Mouse (Mus musculus) kidney, adult 2 months (tissue): ENCODE data around the gene Wdr45.

Experiments used
- CTCF ChIP-seq: fragments of 200-500 bp; conservative IDR thresholded peaks from 2 replicates; pipeline ENCODE4 v1.5.1; 2011; ENCODE audit warnings: low read depth, mild to moderate bottlenecking, control low read depth, low read length, moderate library complexity, mixed read lengths; ENCODE audit not compliant: insufficient read depth, insufficient read length
- POLR2A ChIP-seq: fragments of 200-500 bp; IDR thresholded peaks from one replicate; pipeline ENCODE4 v1.6.1; 2011; ENCODE audit warnings: low read depth, low read length, control low read depth

DNA sequence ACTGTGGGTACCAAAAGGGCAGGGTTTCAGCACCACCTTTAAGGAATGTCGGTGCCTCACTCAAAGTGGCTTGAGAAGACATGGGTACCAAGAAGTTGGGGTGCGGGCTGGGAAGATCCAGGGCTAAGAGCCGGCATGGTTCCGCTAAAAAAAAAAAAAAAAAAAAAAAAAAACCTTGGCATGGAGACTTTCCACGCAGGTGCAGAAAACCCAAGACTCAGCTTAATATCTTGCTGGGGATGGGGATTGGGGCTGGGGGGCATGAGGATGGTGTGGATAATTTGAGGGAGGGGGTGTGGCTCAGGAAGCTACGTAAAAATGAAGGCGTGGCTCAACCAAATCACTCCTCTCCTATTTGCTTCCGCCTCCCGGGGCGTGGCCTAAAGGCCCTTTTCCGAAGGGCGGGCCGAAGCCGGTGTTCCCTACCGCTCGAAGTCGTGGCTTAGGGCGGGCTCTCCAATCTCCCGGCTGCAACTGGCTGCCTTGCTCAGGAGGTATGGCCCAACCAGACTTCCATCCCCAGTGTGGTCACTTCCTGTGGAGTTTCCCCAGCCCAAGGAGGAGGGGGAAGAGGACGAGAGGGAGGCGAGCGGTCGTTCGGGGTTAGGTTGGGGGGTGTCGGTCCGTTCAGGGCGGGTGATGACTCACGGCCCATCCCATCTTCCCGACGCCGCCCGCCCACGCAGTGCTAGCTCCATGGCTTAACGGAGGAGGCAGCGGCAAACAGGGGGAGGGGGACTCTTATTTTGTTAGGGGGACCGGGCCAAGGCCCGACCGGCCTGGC lies 48.2 kb downstream of the Wdr45 start, which contains the start of gene Tfe3:
- peak; percentile 54 for TF ChIP-seq POLR2A
- no peak for TF ChIP-seq CTCF
